Mouse (Mus musculus) layer of hippocampus, postnatal 10 days (tissue): ENCODE data around the gene Zbtb9. TPM values are rescaled to one million over a fixed set of nuclear protein-coding genes. Genes with fewer than 3 reads are reported as not detected.

ENCODE experiments used
- DNase-seq, 2 experiments: peaks; one replicate each; pipeline ENCODE4 v3.0.0; 2021; ENCODE audit warnings: low spot score in 2 of 2
- total RNA-seq, 2 experiments: library from RNA; stranded (reverse); gene quantifications; 2 replicates each; pipeline ENCODE4 v1.2.3; 2021

Zbtb9 gene
- total RNA-seq, 2 experiments from 2014 or later = 11.8 to 14.0 TPM

GRCm38 (mm10) chr17:27011167-27011566 lies 38.2 kb downstream of the Zbtb9 start:
- DNase-seq = no peak

- DNase-seq = no peak
Measured at GRCm38 (mm10) chr17:27011998-27012672, 39.2 kb downstream of the Zbtb9 start.

DNA sequence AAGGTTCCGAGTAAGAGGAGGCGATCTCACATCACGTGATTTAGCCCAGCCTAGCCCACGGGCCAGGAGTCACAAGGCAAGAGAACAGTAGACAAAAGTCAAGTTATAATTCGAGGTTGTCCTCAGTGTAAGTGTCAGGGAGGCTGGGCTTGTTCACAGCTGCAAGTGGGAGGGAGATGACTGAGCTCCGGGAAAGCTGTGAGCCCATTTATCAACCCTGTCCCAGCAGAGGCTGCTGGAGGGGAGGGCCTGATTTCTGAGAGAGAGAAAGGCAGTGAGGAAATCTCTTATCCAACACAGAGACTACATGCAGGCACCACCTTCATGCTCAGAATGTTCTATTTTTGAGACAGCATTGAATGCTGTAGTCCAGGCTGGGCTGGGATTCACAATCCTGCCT lies 39.9 kb downstream of the Zbtb9 start:
- DNase-seq = no peak

- DNase-seq = peak; percentile 84 to 89
Measured at GRCm38 (mm10) chr17:27017564-27018499, 44.9 kb downstream of the Zbtb9 start.

GRCm38 (mm10) chr17:27018555-27019196 lies 45.7 kb downstream of the Zbtb9 start:
- peak; percentile 50 to 58 for DNase-seq

GRCm38 (mm10) chr17:27021076-27021475 lies 48.1 kb downstream of the Zbtb9 start:
- no peak for DNase-seq

GRCm38 (mm10) chr17:27021736-27022135 lies 48.8 kb downstream of the Zbtb9 start:
- no peak for DNase-seq

DNA sequence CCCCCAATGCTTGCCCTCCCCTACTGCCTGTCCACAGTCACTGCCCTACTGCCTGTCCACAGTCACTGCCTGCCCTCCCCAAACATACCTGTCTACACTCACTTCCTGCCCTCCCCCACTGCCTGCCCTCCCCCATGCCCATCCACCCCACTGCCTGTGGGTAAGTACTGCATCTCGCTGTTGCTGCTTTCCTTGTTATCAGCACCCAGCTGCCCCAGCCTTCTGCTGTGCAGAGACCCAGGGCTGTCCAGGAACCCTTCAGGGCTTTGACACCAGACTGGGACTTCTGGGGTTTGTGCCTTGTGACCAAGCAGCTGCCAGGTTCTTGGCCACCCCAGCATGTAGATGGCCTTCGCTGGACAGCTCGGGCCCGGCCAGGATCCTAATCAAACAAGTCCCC lies 50.4 kb downstream of the Zbtb9 start:
- no peak for DNase-seq

GRCm38 (mm10) chr17:27025326-27025902 lies 52.4 kb downstream of the Zbtb9 start:
- no peak for DNase-seq

DNA sequence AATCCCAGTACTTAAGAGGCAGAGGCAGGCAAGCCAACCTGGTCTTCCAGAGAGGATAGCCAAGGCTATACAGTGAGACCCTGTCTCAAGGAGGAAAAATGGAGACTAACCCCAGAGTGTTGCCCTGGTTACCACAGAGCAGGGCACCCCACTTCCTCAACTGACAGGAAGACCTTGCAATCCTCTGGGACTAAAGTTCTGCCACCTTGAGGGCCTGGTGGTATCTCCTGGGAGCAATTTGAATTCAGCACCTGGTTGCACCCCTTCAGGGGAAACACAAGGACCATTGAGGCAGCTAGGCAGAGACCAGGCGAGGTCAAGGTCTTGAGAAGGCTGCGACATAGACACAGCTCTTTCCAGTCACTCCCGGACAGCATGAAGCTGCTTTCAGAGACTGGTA lies 53.0 kb downstream of the Zbtb9 start:
- no peak for DNase-seq

GRCm38 (mm10) chr17:27027460-27028283 lies 54.7 kb downstream of the Zbtb9 start:
- DNase-seq = peak; percentile 60 to 67

DNA sequence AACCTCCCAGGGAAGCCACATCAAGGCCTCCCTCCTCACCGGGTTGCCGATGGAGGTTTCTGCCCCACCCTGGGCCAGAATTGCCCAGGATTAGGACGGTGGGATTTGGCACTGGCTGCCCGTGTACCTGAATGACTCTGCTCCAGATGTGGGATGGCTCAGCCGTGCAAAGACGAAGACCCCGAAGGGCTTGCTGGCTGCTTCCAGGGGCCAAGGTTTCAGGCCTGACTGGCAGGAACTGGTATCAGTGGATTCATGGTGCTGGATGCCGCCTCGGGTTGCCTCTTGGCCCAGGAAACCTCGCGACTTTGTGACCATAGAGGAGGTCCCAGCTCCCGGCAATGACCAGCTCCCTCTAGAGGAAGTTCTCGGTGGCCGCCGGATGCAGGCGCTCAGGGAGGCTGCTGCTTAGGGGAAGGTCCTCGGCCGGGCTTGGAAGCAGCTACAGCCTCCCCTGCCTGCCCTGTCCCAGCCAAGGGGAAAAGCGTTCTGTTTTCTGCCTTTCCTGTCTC lies 55.4 kb downstream of the Zbtb9 start:
- peak; percentile 93 for DNase-seq

DNA sequence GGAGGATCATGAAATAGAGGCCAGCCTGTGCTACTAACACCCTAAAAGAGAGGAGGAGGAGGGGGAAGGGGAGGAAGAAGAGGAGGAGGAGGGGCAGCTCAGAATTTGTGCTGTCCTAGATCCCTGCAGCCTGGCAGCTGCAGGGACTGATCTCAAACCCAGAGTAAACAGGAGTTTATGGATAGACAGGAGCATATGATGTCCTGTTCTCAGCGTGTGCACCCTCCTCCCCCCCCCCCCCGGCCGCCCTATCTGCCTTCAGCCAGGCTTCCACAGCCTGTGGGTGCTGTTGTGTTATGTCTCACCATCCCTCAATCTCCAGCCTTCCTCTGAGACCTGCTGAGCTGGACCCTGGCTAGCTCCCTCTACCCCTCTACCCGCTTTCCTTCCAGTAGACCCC lies 55.9 kb downstream of the Zbtb9 start, which contains the start of gene Bak1:
Gene Bak1, minus strand, starts transcription at position 101 of the 400 bp plus-strand sequence.
- no peak for DNase-seq

DNA sequence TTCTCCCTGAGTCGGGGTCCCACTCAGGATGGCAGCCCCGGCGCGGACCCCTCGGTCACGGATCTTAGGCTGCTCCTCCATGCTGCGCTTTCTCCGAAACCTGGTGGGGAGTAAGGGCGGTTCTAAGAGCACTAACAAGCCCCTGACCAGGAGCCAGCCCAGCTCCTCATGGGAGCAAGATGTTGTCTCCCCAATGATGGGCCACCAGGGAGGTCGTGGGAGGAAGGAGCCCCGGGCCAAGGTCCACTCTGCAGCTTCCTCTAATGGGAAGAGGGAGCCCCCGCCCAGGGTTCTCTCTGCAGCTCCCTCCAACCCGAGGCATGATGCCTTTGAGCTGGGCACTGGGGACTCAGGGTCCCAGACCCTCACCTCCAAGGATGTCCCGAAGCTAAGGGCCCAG lies 56.5 kb downstream of the Zbtb9 start:
- DNase-seq = peak in 1 of 2 experiments; percentile 25

DNA sequence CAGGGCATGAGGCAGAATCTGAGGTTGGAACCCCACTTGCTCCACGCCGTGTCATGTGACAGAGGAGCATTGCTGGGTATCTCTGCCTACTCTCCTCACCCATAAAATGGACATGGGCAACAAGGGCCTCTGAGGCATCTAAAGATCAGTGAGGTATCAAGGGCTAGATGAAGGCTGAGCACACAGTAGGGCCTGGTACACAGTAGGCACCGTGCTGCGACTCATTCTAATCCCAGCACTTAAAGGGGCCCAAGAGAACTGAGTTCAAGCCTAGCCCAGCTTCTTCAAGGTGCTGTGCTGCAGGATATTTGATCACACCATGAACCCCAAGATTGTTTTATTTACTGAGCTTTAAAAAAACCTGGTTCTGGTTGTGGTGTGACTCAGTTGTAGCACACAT lies 57.9 kb downstream of the Zbtb9 start:
- no peak for DNase-seq

DNA sequence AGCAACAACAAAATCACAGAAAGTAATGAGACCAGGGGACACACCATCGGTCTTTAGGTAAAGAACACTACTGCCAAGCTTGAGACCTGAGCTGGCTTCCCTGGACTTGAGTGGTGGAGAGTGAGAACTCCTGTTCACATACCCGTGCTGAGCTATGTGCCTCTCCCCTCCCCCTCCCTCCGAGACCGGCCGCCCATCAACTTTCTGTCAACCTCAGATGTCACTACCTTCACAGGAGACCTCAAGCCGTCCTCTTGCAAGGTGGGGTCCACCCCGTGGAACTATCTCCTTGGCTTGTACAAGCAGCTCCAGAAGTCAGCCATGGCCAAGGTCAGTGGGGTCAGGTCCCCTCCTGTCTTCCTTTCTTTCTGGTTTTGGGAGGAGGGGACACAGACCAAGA lies 59.4 kb downstream of the Zbtb9 start:
- no peak for DNase-seq

DNA sequence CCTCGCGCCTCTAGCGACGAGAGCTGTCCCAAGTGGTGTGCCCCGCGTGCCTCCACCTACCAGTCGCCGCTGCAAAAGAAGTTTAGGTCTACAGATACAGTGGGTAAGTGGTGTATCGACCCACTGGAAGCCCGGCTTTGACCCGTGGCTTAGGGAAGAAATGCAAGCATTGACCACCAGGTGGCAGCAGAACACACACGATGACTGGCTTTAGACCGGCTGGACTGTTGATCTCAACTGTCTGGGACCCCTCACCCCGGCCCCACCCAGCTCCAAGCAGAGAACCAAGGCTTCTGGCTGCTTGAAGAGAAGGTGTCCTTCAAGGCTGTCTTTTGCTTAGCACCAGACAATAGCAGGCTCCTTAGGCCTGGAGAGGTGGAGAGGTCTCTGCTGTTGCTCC lies 59.9 kb downstream of the Zbtb9 start:
- DNase-seq = peak; percentile 83

DNA sequence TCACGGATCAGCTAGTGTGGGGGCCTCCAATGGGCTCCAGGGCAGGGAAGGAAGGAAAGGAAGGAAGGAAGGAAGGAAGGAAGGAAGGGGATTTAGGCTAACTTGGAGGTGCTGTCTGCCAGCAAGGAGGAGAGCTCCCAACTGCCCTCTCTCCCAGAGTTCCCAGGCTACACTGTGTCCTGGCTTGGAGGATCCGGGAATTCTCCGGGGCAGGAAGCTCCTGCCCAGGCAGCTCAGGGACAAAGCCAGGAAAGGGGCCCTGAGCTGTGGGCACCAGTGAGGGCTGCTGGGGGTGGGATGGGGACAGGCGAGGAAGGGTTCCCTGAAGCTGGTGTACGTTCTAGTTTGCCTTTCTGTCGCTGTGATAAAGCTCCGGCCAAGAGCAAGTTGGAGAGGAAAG lies 63.5 kb downstream of the Zbtb9 start:
- no peak for DNase-seq

DNA sequence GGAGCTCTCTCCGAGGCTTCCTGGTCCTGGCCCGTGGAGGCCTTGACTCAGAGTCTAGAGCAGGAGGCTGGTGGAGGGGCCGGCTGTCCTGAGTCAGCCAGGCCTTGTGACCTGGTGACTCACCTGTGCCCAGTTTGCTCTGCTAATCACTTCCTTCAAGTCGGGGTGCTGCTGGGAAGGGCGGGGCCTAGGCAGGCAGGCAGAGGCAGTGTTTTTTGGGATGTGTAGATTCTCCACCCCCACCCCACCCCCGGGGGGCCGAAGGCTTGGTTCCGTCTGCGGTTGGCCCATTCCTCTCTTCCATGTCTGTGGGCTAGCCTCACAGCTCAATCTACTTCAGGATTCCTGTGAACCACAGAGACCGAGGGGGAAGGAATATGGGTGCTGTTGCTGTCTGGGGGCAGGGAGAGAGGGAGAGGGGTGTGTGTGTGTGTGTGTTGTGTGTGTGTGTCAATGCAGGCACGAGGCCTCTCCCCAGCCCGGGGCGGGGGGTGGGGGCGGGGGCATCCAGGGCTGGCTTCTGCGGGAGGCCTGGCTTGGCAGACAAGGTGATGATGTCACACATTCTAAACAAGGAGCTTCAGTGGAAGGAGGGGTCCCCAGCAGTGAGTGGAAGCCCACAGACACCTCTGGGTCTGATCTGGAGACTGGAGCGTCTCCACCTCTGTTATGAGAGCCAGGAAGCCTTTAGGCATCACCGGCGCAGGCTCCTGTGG lies 65.5 kb downstream of the Zbtb9 start:
- no peak for DNase-seq
